Mouse (Mus musculus): Measurements from ENCODE around the gene Sox13.

Sox13 gene

GRCm38 (mm10) chr1:133423543-133424480 is at the start of gene Sox13:
Gene Sox13, minus strand, starts transcription at chr1:133424377.
- peak; percentile 63 for DNase-seq (ENCODE audit: low spot score)

GRCm38 (mm10) chr1:133471556-133471955 is 47.4 kb upstream of the Sox13 start:
- DNase-seq (ENCODE audit: low spot score), result no peak

GRCm38 (mm10) chr1:133471086-133471485 is 46.9 kb upstream of the Sox13 start:
- peak; percentile 16 for DNase-seq (ENCODE audit: low spot score)

- no peak for DNase-seq (ENCODE audit: low spot score)
Observed at GRCm38 (mm10) chr1:133470242-133471025, 46.3 kb upstream of the Sox13 start.

GRCm38 (mm10) chr1:133469213-133469612 is 45.0 kb upstream of the Sox13 start:
- DNase-seq (ENCODE audit: low spot score), result no peak

- no peak for DNase-seq (ENCODE audit: low spot score)
Observed at GRCm38 (mm10) chr1:133468751-133469150, 44.6 kb upstream of the Sox13 start.

GRCm38 (mm10) chr1:133467905-133468304 is 43.7 kb upstream of the Sox13 start:
- DNase-seq (ENCODE audit: low spot score), result no peak

- no peak for DNase-seq (ENCODE audit: low spot score)
Observed at GRCm38 (mm10) chr1:133463138-133463537, 39.0 kb upstream of the Sox13 start.

- DNase-seq (ENCODE audit: low spot score), result no peak
Observed at GRCm38 (mm10) chr1:133460996-133461395, 36.8 kb upstream of the Sox13 start.

- DNase-seq (ENCODE audit: low spot score), result no peak
Observed at GRCm38 (mm10) chr1:133456097-133456496, 31.9 kb upstream of the Sox13 start.

GRCm38 (mm10) chr1:133452564-133453165 is 28.5 kb upstream of the Sox13 start:
- DNase-seq (ENCODE audit: low spot score), result no peak

- no peak for DNase-seq (ENCODE audit: low spot score)
Observed at GRCm38 (mm10) chr1:133451869-133452563, 27.8 kb upstream of the Sox13 start.

- DNase-seq (ENCODE audit: low spot score), result no peak
Observed at GRCm38 (mm10) chr1:133451025-133451424, 26.8 kb upstream of the Sox13 start.

- DNase-seq (ENCODE audit: low spot score), result peak; percentile 73
Observed at GRCm38 (mm10) chr1:133448351-133448931, 24.3 kb upstream of the Sox13 start.

GRCm38 (mm10) chr1:133446291-133446690 is 22.1 kb upstream of the Sox13 start:
- DNase-seq (ENCODE audit: low spot score), result no peak

GRCm38 (mm10) chr1:133444315-133444714 is 20.1 kb upstream of the Sox13 start:
- DNase-seq (ENCODE audit: low spot score), result no peak

- no peak for DNase-seq (ENCODE audit: low spot score)
Observed at GRCm38 (mm10) chr1:133437916-133438683, 13.9 kb upstream of the Sox13 start.

GRCm38 (mm10) chr1:133434756-133435112 is 10.6 kb upstream of the Sox13 start:
- no peak for DNase-seq (ENCODE audit: low spot score)

- no peak for DNase-seq (ENCODE audit: low spot score)
Observed at GRCm38 (mm10) chr1:133434018-133434755, 10.0 kb upstream of the Sox13 start.

- DNase-seq (ENCODE audit: low spot score), result no peak
Observed at GRCm38 (mm10) chr1:133432566-133432965, 8.4 kb upstream of the Sox13 start.

All from lung, postnatal 25 days (tissue).